Mouse (Mus musculus) C2C12 (cell line): ENCODE results near the gene Rpl14.

Experiments
- CEBPB ChIP-seq: IDR thresholded peaks from one replicate; pipeline ENCODE4 v1.6.1; 2011; ENCODE audit warnings: low read depth, mild to moderate bottlenecking, control low read depth, moderate library complexity
- CTCF ChIP-seq: IDR thresholded peaks from one replicate; pipeline ENCODE4 v1.5.1; 2011; ENCODE audit not compliant: control insufficient read depth, insufficient read depth, insufficient read length
- MYOD1 ChIP-seq: IDR thresholded peaks from one replicate; pipeline ENCODE4 v1.6.1; 2011; ENCODE audit warnings: low read depth; ENCODE audit not compliant: control insufficient read depth, insufficient read length

- TF ChIP-seq CTCF: no peak
- no peak for TF ChIP-seq CEBPB
- TF ChIP-seq MYOD1: no peak
Measured at GRCm38 (mm10) chr9:120550778-120551177, 20.5 kb upstream of the Rpl14 start.
